In genomic region chr15:62903047-62903822, GRCm38 (mm10) we compare ENCODE assay signal across 8 mouse cellular contexts.
DNase-seq lines count a peak whose midpoint lies in the region; ATAC-seq lines count a peak whose summit lies in the region.

No protein-coding gene starts in this region.

- H3K4me3 ChIP-seq in hindbrain, embryonic 14.5 days (replicated peaks; ENCODE audit: low read length), result no peak overlapping the region

- no peak overlapping the region for H3K9ac ChIP-seq in hindbrain, embryonic 14.5 days

- peak; percentile 97 for ATAC-seq in hindbrain, embryonic 14.5 days (ENCODE audit: low FRiP score)
- 0 out of 2 replicates have a peak, but pooled peaks have one; percentile 18 for ATAC-seq in megakaryocyte-erythroid progenitor cell, adult 5-6 weeks (replicated peaks; ENCODE audit: low FRiP score, low TSS enrichment, poor library complexity, severe bottlenecking)
- no peak for ATAC-seq in monocyte, adult 5-6 weeks (replicated peaks; ENCODE audit: insufficient number of reproducible peaks, low FRiP score, low TSS enrichment, poor library complexity, severe bottlenecking)

- DNase-seq in adrenal gland, adult 18-20 months (ENCODE audit: low spot score in 2 of 2), result peak; percentile 75 to 87
- DNase-seq in cerebellum, adult 9-11 months, result peak; percentile 70
- DNase-seq in frontal cortex, postnatal 14 days (ENCODE audit: low spot score in 2 of 2), result peak; percentile 80 to 87
- DNase-seq in hindbrain, embryonic 14.5 days (ENCODE audit: low spot score), result peak; percentile 91
- DNase-seq in layer of hippocampus, postnatal 25 days (ENCODE audit: extremely low spot score in 1 of 2, low spot score in 1 of 2), result peak; percentile 68 to 81
- peak; percentile 63 for DNase-seq in right cerebral cortex, postnatal 25 days

- H3K9me3 ChIP-seq in hindbrain, embryonic 14.5 days (ENCODE audit: control insufficient read depth, low read length), result no peaks in the 10 kb centered on the region

- WGBS in hindbrain, embryonic 14.5 days, result 21% methylated on average over 17 of the region's 17 CpGs

- H3K27me3 ChIP-seq in hindbrain, embryonic 14.5 days (ENCODE audit: control insufficient read depth, insufficient read depth, low read length), result no peaks in the 10 kb centered on the region; the same call in 1 of the 2 replicates

- 0 out of 2 replicates have a peak overlapping the region, but pooled peaks have one; percentile 12 for H3K27ac ChIP-seq in hindbrain, embryonic 14.5 days

- H3K4me2 ChIP-seq in hindbrain, embryonic 14.5 days (replicated peaks), result 0 out of 2 replicates have a peak overlapping the region, but pooled peaks have one; percentile 6

- H3K4me1 ChIP-seq in hindbrain, embryonic 14.5 days (replicated peaks; ENCODE audit: control insufficient read depth, insufficient read depth, low read length), result peaks cover 17% of the 10 kb centered on the region

- no peaks in the 10 kb centered on the region for H3K36me3 ChIP-seq in hindbrain, embryonic 14.5 days (replicated peaks; ENCODE audit: control insufficient read depth, insufficient read depth)
